Mouse (Mus musculus): ENCODE measurements around the gene Syt16. TPM values are rescaled to one million over a fixed set of nuclear protein-coding genes. Genes with fewer than 3 reads are reported as not detected.

Syt16 gene
- polyA plus RNA-seq, 2 experiments: 0.04 TPM; not detected in 1

- H3K4me1 ChIP-seq (replicated peaks; ENCODE audit: control insufficient read depth in 2 of 2, insufficient read depth in 2 of 2, low read length in 1 of 2): no peaks in the 10 kb centered on the region
- no peak overlapping the region for H3K9ac ChIP-seq (replicated peaks)
- ATAC-seq (ENCODE audit: insufficient read depth) (no peak), DNase-seq (ENCODE audit: low read depth in 3 of 3, low spot score in 3 of 3) (no peak)
- no peak overlapping the region for H3K27ac ChIP-seq
- peaks cover 15% of the 10 kb centered on the region for H3K27me3 ChIP-seq (ENCODE audit: control insufficient read depth, insufficient read depth, low read length)
- H3K4me2 ChIP-seq (ENCODE audit: low read depth): no peak overlapping the region
- TF ChIP-seq EP300 (IDR thresholded peaks at IDR 0.05; ENCODE audit: low read depth) (no peak), CTCF (IDR thresholded peaks at IDR 0.05; ENCODE audit: low read depth) (no peak)
- no peaks in the 10 kb centered on the region for H3K36me3 ChIP-seq (replicated peaks; ENCODE audit: control insufficient read depth, insufficient read depth, low read depth)
- no peaks in the 10 kb centered on the region for H3K9me3 ChIP-seq (ENCODE audit: control insufficient read depth, low read length)
- WGBS (ENCODE audit: insufficient replicate concordance): 64% methylated on average over 4 of the region's 4 CpGs
- no peak overlapping the region for H3K4me3 ChIP-seq (ENCODE audit: insufficient read depth in 1 of 2, low read depth in 2 of 2, low read length in 2 of 2)
Measured at GRCm38 (mm10) chr12:74281403-74281802, 283.9 kb downstream of the Syt16 start.

GRCm38 (mm10) chr12:74282846-74283245 is 285.4 kb downstream of the Syt16 start:
- H3K9me3 ChIP-seq (ENCODE audit: control insufficient read depth, low read length): no peaks in the 10 kb centered on the region
- TF ChIP-seq EP300 (IDR thresholded peaks at IDR 0.05; ENCODE audit: low read depth) (no peak), CTCF (IDR thresholded peaks at IDR 0.05; ENCODE audit: low read depth) (no peak)
- no peak overlapping the region for H3K4me2 ChIP-seq (ENCODE audit: low read depth)
- no peaks in the 10 kb centered on the region for H3K4me1 ChIP-seq (replicated peaks; ENCODE audit: control insufficient read depth in 2 of 2, insufficient read depth in 2 of 2, low read length in 1 of 2)
- H3K27ac ChIP-seq: no peak overlapping the region
- WGBS (ENCODE audit: insufficient replicate concordance): 60% methylated on average over 1 of the region's 1 CpGs
- no peak overlapping the region for H3K9ac ChIP-seq (replicated peaks)
- no peak for ATAC-seq (ENCODE audit: insufficient read depth)
- H3K4me3 ChIP-seq (ENCODE audit: insufficient read depth in 1 of 2, low read depth in 2 of 2, low read length in 2 of 2): no peak overlapping the region
- DNase-seq (ENCODE audit: low read depth in 3 of 3, low spot score in 3 of 3): no peak
- H3K27me3 ChIP-seq (ENCODE audit: control insufficient read depth, insufficient read depth, low read length): peaks cover 15% of the 10 kb centered on the region
- no peaks in the 10 kb centered on the region for H3K36me3 ChIP-seq (replicated peaks; ENCODE audit: control insufficient read depth, insufficient read depth, low read depth)

GRCm38 (mm10) chr12:74284020-74284684 is 286.7 kb downstream of the Syt16 start:
- Histone ChIP-seq H3K27me3 (ENCODE audit: control insufficient read depth, insufficient read depth, low read length) (peaks cover 15% of the 10 kb centered on the region), H3K4me1 (replicated peaks; ENCODE audit: control insufficient read depth in 2 of 2, insufficient read depth in 2 of 2, low read length in 1 of 2) (no peaks in the 10 kb centered on the region), H3K9me3 (ENCODE audit: control insufficient read depth, low read length) (no peaks in the 10 kb centered on the region), H3K4me2 (ENCODE audit: low read depth) (peak overlapping the region; percentile 2; the same call in 1 of the 2 replicates), H3K4me3 (ENCODE audit: insufficient read depth in 1 of 2, low read depth in 2 of 2, low read length in 2 of 2) (no peak overlapping the region), H3K27ac (no peak overlapping the region), H3K9ac (replicated peaks) (no peak overlapping the region), H3K36me3 (replicated peaks; ENCODE audit: control insufficient read depth, insufficient read depth, low read depth) (no peaks in the 10 kb centered on the region)
- peak; percentile 40 for TF ChIP-seq CTCF (IDR thresholded peaks at IDR 0.05; ENCODE audit: low read depth)
- no peak for TF ChIP-seq EP300 (IDR thresholded peaks at IDR 0.05; ENCODE audit: low read depth)
- no peak for ATAC-seq (ENCODE audit: insufficient read depth)
- no peak for DNase-seq (ENCODE audit: low read depth in 3 of 3, low spot score in 3 of 3)
- WGBS (ENCODE audit: insufficient replicate concordance): 2% methylated on average over 49 of the region's 49 CpGs

GRCm38 (mm10) chr12:74284685-74285054 is 287.2 kb downstream of the Syt16 start:
- TF ChIP-seq CTCF (IDR thresholded peaks at IDR 0.05; ENCODE audit: low read depth): no peak
- no peak for TF ChIP-seq EP300 (IDR thresholded peaks at IDR 0.05; ENCODE audit: low read depth)
- 10% methylated on average over 11 of the region's 11 CpGs for WGBS (ENCODE audit: insufficient replicate concordance)
- H3K4me3 ChIP-seq (ENCODE audit: insufficient read depth in 1 of 2, low read depth in 2 of 2, low read length in 2 of 2): no peak overlapping the region
- H3K9me3 ChIP-seq (ENCODE audit: control insufficient read depth, low read length): no peaks in the 10 kb centered on the region
- H3K4me1 ChIP-seq (replicated peaks; ENCODE audit: control insufficient read depth in 2 of 2, insufficient read depth in 2 of 2, low read length in 1 of 2): no peaks in the 10 kb centered on the region
- ATAC-seq (ENCODE audit: insufficient read depth): no peak
- H3K36me3 ChIP-seq (replicated peaks; ENCODE audit: control insufficient read depth, insufficient read depth, low read depth): no peaks in the 10 kb centered on the region
- peaks cover 15% of the 10 kb centered on the region for H3K27me3 ChIP-seq (ENCODE audit: control insufficient read depth, insufficient read depth, low read length)
- H3K9ac ChIP-seq (replicated peaks): no peak overlapping the region
- no peak for DNase-seq (ENCODE audit: low read depth in 3 of 3, low spot score in 3 of 3)
- H3K27ac ChIP-seq: no peak overlapping the region
- H3K4me2 ChIP-seq (ENCODE audit: low read depth): no peak overlapping the region; the same call in 1 of the 2 replicates

GRCm38 (mm10) chr12:74290983-74291382 is 293.5 kb downstream of the Syt16 start:
- Histone ChIP-seq H3K4me2 (ENCODE audit: low read depth) (no peak overlapping the region), H3K4me1 (replicated peaks; ENCODE audit: control insufficient read depth in 2 of 2, insufficient read depth in 2 of 2, low read length in 1 of 2) (no peaks in the 10 kb centered on the region), H3K36me3 (replicated peaks; ENCODE audit: control insufficient read depth, insufficient read depth, low read depth) (no peaks in the 10 kb centered on the region), H3K9me3 (ENCODE audit: control insufficient read depth, low read length) (no peaks in the 10 kb centered on the region), H3K27ac (no peak overlapping the region), H3K27me3 (ENCODE audit: control insufficient read depth, insufficient read depth, low read length) (no peaks in the 10 kb centered on the region), H3K9ac (replicated peaks) (no peak overlapping the region), H3K4me3 (ENCODE audit: insufficient read depth in 1 of 2, low read depth in 2 of 2, low read length in 2 of 2) (no peak overlapping the region)
- TF ChIP-seq EP300 (IDR thresholded peaks at IDR 0.05; ENCODE audit: low read depth) (no peak), CTCF (IDR thresholded peaks at IDR 0.05; ENCODE audit: low read depth) (no peak)
- ATAC-seq (ENCODE audit: insufficient read depth): no peak
- WGBS (ENCODE audit: insufficient replicate concordance): 62% methylated on average over 4 of the region's 4 CpGs
- no peak for DNase-seq (ENCODE audit: low read depth in 3 of 3, low spot score in 3 of 3)
